Mouse (Mus musculus): ENCODE data around the gene Slamf6. TPM values are rescaled to one million over a fixed set of nuclear protein-coding genes. Genes with fewer than 3 reads are reported as not detected.

Slamf6 gene
- total and polyA plus RNA-seq, 3 experiments: 0.01 TPM; not detected in 2

DNA sequence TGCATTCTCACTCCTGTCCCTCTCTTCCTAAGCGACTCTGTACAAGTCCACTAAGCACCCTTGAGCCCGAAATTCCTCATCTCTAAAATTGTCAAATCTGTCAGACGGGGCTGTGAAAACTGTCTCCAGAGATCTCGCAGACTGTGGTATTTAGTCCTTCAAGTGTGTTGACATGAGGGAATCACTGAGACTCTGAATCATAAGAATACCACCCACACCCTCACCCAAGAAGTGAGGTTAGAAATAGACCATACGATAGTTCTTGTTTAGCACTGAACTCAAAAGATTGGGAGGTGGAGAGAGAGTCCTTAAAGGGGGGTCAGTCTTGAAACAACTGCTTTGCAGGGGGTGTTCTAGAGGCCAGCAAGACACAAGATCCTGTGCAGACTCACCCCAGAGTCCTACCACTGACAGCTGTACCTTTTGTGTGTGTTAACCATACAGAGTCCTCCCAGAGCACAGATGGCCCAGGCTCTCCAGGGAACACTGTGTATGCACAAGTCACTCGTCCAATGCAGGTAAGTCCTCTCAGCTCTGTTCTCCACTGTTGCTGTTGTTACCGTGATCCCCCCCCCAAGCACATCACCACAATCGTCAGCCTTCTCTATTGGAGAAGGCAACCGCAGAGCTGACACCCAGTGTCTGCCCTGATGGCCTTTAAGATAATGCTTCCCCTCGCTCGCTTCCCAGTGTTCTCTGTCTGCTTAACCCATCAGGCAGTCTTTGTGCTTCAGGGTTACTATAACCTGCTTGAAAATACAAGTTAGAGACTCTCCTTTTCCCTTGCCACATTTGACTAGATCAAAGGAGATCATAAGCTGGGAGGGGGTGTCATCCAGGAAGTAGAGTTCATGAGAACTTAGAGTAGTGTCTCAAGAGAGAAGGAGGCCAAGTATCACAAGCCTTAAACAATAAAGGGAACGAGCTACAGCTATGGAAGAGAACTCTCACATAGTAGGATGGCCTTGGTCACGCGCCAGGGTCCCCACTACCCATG lies 21.9 kb downstream of the Slamf6 start:
- peaks cover 0 to 5% of the 10 kb centered on the region in 2 experiments; a peak in 2 of 4 replicates for H3K36me3 ChIP-seq (ENCODE audit: control insufficient read depth in 1 of 2, insufficient read depth in 2 of 2, low read length in 2 of 2)
- DNase-seq (ENCODE audit: low read depth, low spot score): peak; percentile 43

DNA sequence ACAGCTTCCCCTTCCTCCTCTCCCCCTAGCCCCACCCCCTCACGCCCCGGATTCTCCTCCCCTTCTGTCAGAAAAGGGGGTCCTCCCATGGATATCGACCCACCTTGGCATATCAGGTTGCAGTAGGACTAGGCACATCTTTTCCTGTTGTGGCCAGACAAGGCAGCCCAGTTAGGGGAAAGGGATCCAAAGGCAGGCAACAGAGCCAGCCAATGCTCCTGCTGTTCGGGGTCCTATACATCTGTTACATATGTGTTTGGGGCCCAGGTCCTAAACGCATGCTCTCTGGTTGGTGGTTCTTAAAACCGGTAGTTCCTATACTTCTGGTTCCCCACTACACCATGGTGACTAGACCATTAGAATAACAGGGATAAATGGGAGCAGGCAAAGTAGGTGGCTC lies 23.3 kb downstream of the Slamf6 start:
- no peak overlapping the region for H3K27ac ChIP-seq (ENCODE audit: control insufficient read depth, low read depth, low read length)
- H3K36me3 ChIP-seq (ENCODE audit: control insufficient read depth in 1 of 2, insufficient read depth in 2 of 2, low read length in 2 of 2): peaks cover 0 to 3% of the 10 kb centered on the region in 2 experiments; a peak in 1 of 4 replicates
- no peak overlapping the region for H3K4me3 ChIP-seq (ENCODE audit: control insufficient read depth in 1 of 2, insufficient read depth in 1 of 2, low read depth in 2 of 2, low read length in 2 of 2)
- peaks cover 0 to under 1% of the 10 kb centered on the region in 2 experiments; a peak in 1 of 4 replicates for H3K27me3 ChIP-seq (ENCODE audit: control insufficient read depth in 1 of 2, insufficient read depth in 2 of 2, low read length in 2 of 2)
- no peaks in the 10 kb centered on the region for H3K79me2 ChIP-seq (ENCODE audit: control insufficient read depth, insufficient read depth, low read length, poor library complexity)
- H3K9me3 ChIP-seq (replicated peaks; ENCODE audit: insufficient read depth, low read length): no peaks in the 10 kb centered on the region
- TF ChIP-seq JUND (IDR thresholded peaks at IDR 0.05; ENCODE audit: low read depth, low read length) (no peak), UBTF (IDR thresholded peaks at IDR 0.05; ENCODE audit: borderline replicate concordance, insufficient read depth, low read depth, low read length) (no peak), NRF1 (IDR thresholded peaks at IDR 0.05; ENCODE audit: insufficient read depth, low read depth, low read length, poor library complexity, severe bottlenecking) (no peak), MEF2A (IDR thresholded peaks at IDR 0.05; ENCODE audit: extremely low read depth, insufficient replicate concordance, low read depth, low read length, poor library complexity, severe bottlenecking) (no peak), MAX (IDR thresholded peaks at IDR 0.05; ENCODE audit: low read length) (no peak), USF1 (IDR thresholded peaks at IDR 0.05; ENCODE audit: low read depth, low read length) (no peak), TBP (IDR thresholded peaks at IDR 0.05; ENCODE audit: low read depth, low read length) (no peak), KAT2A (conservative IDR thresholded peaks at IDR 0.05; ENCODE audit: low read depth, low read length) (no peak), ETS1 (IDR thresholded peaks at IDR 0.05; ENCODE audit: low read depth, low read length) (no peak), ZNF384 (IDR thresholded peaks at IDR 0.05; ENCODE audit: low read depth, low read length) (no peak)
- no peak overlapping the region for H3K9ac ChIP-seq (ENCODE audit: control insufficient read depth, low read depth, low read length, poor library complexity, severe bottlenecking)
- peaks cover 0 to 8% of the 10 kb centered on the region in 2 experiments; a peak in 3 of 4 replicates for H3K4me1 ChIP-seq (ENCODE audit: control insufficient read depth in 1 of 2, insufficient read depth in 2 of 2, low read length in 2 of 2)
- no peak for DNase-seq (ENCODE audit: low read depth, low spot score)

More for the DNA sequence above, 21.9 kb downstream of the Slamf6 start:
- no peaks in the 10 kb centered on the region for H3K79me2 ChIP-seq (ENCODE audit: control insufficient read depth, insufficient read depth, low read length, poor library complexity)
- no peak overlapping the region for H3K9ac ChIP-seq (ENCODE audit: control insufficient read depth, low read depth, low read length, poor library complexity, severe bottlenecking)
- H3K27me3 ChIP-seq (ENCODE audit: control insufficient read depth in 1 of 2, insufficient read depth in 2 of 2, low read length in 2 of 2): no peaks in the 10 kb centered on the region; a peak in 1 of 4 replicates
- H3K4me3 ChIP-seq (ENCODE audit: control insufficient read depth in 1 of 2, insufficient read depth in 1 of 2, low read depth in 2 of 2, low read length in 2 of 2): no peak overlapping the region
- no peaks in the 10 kb centered on the region for H3K9me3 ChIP-seq (replicated peaks; ENCODE audit: insufficient read depth, low read length)
- peaks cover 0 to 8% of the 10 kb centered on the region in 2 experiments; a peak in 3 of 4 replicates for H3K4me1 ChIP-seq (ENCODE audit: control insufficient read depth in 1 of 2, insufficient read depth in 2 of 2, low read length in 2 of 2)
- H3K27ac ChIP-seq (ENCODE audit: control insufficient read depth, low read depth, low read length): no peak overlapping the region
- no peak for TF ChIP-seq TBP (IDR thresholded peaks at IDR 0.05; ENCODE audit: low read depth, low read length)
- TF ChIP-seq ZNF384 (IDR thresholded peaks at IDR 0.05; ENCODE audit: low read depth, low read length): no peak
- TF ChIP-seq GATA1 (IDR thresholded peaks at IDR 0.05; ENCODE audit: low read depth, low read length): 0 out of 2 replicates have a peak, but pooled peaks have one; percentile 4
- no peak for TF ChIP-seq UBTF (IDR thresholded peaks at IDR 0.05; ENCODE audit: borderline replicate concordance, insufficient read depth, low read depth, low read length)

Measured in MEL (cell line).